Mouse (Mus musculus): Measurements from ENCODE around the gene Eif3k.
"Not testable (repeated sequence)": the region's sequence is repeated elsewhere in the genome, so short reads cannot be mapped to it uniquely, and the experiment has no call there.

The Eif3k gene

GRCm38 (mm10) chr7:28985207-28985606, 3.5 kb upstream of the Eif3k start:
- no peak for DNase-seq (ENCODE audit: low read depth, low spot score)

GRCm38 (mm10) chr7:28984452-28984851, 2.8 kb upstream of the Eif3k start:
- DNase-seq (ENCODE audit: low read depth, low spot score) = no peak

- DNase-seq (ENCODE audit: low read depth, low spot score) = no peak
These were observed 2.2 kb upstream of the Eif3k start for GRCm38 (mm10) chr7:28983849-28984248.

GRCm38 (mm10) chr7:28983141-28983564, 1.5 kb upstream of the Eif3k start:
- no peak for DNase-seq (ENCODE audit: low read depth, low spot score)

- DNase-seq (ENCODE audit: low read depth, low spot score) = peak; percentile 68
These were observed 780 bp upstream of the Eif3k start for GRCm38 (mm10) chr7:28982274-28983013.

- no peak for DNase-seq (ENCODE audit: low read depth, low spot score)
These were observed 4.1 kb downstream of the Eif3k start for GRCm38 (mm10) chr7:28977556-28977955.

- no peak for DNase-seq (ENCODE audit: low read depth, low spot score)
These were observed 8.6 kb downstream of the Eif3k start for GRCm38 (mm10) chr7:28973025-28973424.

- no peak for DNase-seq (ENCODE audit: low read depth, low spot score)
These were observed 9.1 kb downstream of the Eif3k start for GRCm38 (mm10) chr7:28972542-28972985.

- no peak for DNase-seq (ENCODE audit: low read depth, low spot score)
These were observed 9.8 kb downstream of the Eif3k start for GRCm38 (mm10) chr7:28971770-28972269.

GRCm38 (mm10) chr7:28971029-28971428, 10.6 kb downstream of the Eif3k start:
- no peak for DNase-seq (ENCODE audit: low read depth, low spot score)

- DNase-seq (ENCODE audit: low read depth, low spot score) = peak; percentile 83
These were observed 11.8 kb downstream of the Eif3k start for GRCm38 (mm10) chr7:28969672-28970394.

GRCm38 (mm10) chr7:28969271-28969670, 12.4 kb downstream of the Eif3k start:
- DNase-seq (ENCODE audit: low read depth, low spot score) = no peak

GRCm38 (mm10) chr7:28968120-28968519, 13.5 kb downstream of the Eif3k start:
- DNase-seq (ENCODE audit: low read depth, low spot score) = not testable (repeated sequence)

GRCm38 (mm10) chr7:28966751-28967505, 14.7 kb downstream of the Eif3k start:
- DNase-seq (ENCODE audit: low read depth, low spot score) = no peak

GRCm38 (mm10) chr7:28966181-28966580, 15.5 kb downstream of the Eif3k start:
- DNase-seq (ENCODE audit: low read depth, low spot score) = no peak

GRCm38 (mm10) chr7:28965346-28965840, 16.3 kb downstream of the Eif3k start:
- DNase-seq (ENCODE audit: low read depth, low spot score) = no peak

- no peak for DNase-seq (ENCODE audit: low read depth, low spot score)
These were observed 18.2 kb downstream of the Eif3k start for GRCm38 (mm10) chr7:28963399-28963923.

GRCm38 (mm10) chr7:28961927-28962670, 19.6 kb downstream of the Eif3k start, which contains the start of gene Actn4:
TSS of gene Actn4 (minus strand) at chr7:28962340.
- peak; percentile 97 for DNase-seq (ENCODE audit: low read depth, low spot score)

GRCm38 (mm10) chr7:28961584-28961926, 20.1 kb downstream of the Eif3k start:
- DNase-seq (ENCODE audit: low read depth, low spot score) = no peak

- DNase-seq (ENCODE audit: low read depth, low spot score) = no peak
These were observed 21.2 kb downstream of the Eif3k start for GRCm38 (mm10) chr7:28960354-28961046.
